Mouse (Mus musculus) midbrain, embryonic 13.5 days (tissue): Measurements from ENCODE around the gene Taf5. TPM values are rescaled to one million over a fixed set of nuclear protein-coding genes. Genes with fewer than 3 reads are reported as not detected.

Experiments
- ATAC-seq: fragments of 200-750 bp; cut with Nextera tagmentation; 2 replicates; pipeline ENCODE4 v1.8.0; 2017; ENCODE audit warnings: mild to moderate bottlenecking, moderate TSS enrichment, moderate library complexity
- H3K27ac ChIP-seq: fragments of 300-500 bp; sonication (generic); 2 replicates; pipeline ENCODE4 v1.5.1; 2015; ENCODE audit warnings: inconsistent platforms, mild to moderate bottlenecking, moderate library complexity
- H3K27me3 ChIP-seq: fragments of 300-500 bp; sonication (generic); 2 replicates; pipeline ENCODE4 v1.6.1; 2015; ENCODE audit warnings: mild to moderate bottlenecking, inconsistent platforms
- H3K36me3 ChIP-seq: fragments of 300-500 bp; sonication (generic); 2 replicates; pipeline ENCODE4 v1.6.1; 2015; ENCODE audit warnings: mild to moderate bottlenecking, inconsistent platforms
- H3K4me1 ChIP-seq: fragments of 300-500 bp; sonication (generic); replicated peaks from 2 replicates; pipeline ENCODE4 v1.6.1; 2015; ENCODE audit warnings: inconsistent platforms
- H3K4me2 ChIP-seq: fragments of 300-500 bp; sonication (generic); replicated peaks from 2 replicates; pipeline ENCODE4 v1.6.1; 2015; ENCODE audit warnings: moderate library complexity, mild to moderate bottlenecking, inconsistent platforms
- H3K4me3 ChIP-seq: fragments of 300-500 bp; sonication (generic); replicated peaks from 2 replicates; pipeline ENCODE4 v1.5.1; 2015; ENCODE audit warnings: mild to moderate bottlenecking, inconsistent platforms
- H3K9ac ChIP-seq: fragments of 300-500 bp; sonication (generic); replicated peaks from 2 replicates; pipeline ENCODE4 v1.6.1; 2015; ENCODE audit warnings: mild to moderate bottlenecking, inconsistent platforms
- H3K9me3 ChIP-seq: fragments of 300-500 bp; sonication (generic); 2 replicates; pipeline ENCODE4 v1.6.1; 2016; ENCODE audit warnings: mild to moderate bottlenecking, inconsistent platforms
- WGBS: fragments of 180-500 bp; shearing (Covaris S2); methylation state at CpG from one replicate; pipeline ENCODE4 v1.1.7; 2015; 5-methylcytosine and 5-hydroxymethylcytosine counted together
- polyA plus RNA-seq: library from polyadenylated mRNA; unstranded; fragments of >200 nt; fragmentation: Nextera tagmentation; extraction: Ambion mirVana; gene quantifications from 2 replicates; pipeline ENCODE4 v1.2.1, GENCODE M21; 2015

Taf5 gene
- polyA plus RNA-seq, 1 experiment from 2014 or later = 8.0 TPM

DNA sequence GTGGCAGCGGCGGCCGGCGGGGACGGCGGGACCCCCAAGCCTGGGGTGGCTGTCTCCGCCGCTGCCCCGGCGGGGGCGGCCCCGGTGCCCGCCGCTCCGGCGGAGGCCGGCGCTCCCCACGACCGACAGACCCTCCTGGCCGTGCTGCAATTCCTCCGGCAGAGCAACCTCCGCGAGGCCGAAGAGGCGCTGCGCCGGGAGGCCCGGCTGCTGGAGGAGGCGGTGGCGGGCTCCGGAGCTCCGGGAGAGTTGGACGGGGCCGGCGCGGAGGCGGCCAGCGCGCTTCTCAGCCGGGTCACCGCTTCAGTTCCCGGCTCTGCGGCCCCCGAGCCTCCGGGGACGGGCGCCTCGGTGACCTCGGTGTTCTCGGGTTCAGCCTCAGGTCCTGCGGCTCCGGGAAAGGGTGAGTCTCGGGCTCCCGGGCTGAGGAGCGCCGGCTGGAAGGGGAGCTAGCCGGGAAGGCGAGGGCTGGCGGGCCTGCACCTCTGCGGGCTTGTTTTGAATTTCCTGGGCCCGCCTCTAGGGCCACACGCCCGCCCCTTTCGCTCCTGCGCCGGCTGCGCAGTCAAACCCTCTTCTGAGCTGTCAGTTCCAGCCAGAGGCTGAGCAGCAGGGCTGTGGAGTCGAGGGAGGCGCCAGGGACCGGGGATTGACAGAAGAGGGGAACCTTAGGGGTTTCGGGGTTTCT, 522 bp downstream of the Taf5 start:
- Histone ChIP-seq H3K4me3 (peak overlapping the region; percentile 92), H3K27me3 (no peaks in the 10 kb centered on the region), H3K9ac (peak overlapping the region; percentile 92), H3K4me2 (peak overlapping the region; percentile 58), H3K36me3 (peaks cover 22% of the 10 kb centered on the region), H3K27ac (peak overlapping the region; percentile 89), H3K9me3 (no peaks in the 10 kb centered on the region), H3K4me1 (peaks cover 13% of the 10 kb centered on the region)
- ATAC-seq = peak; percentile 94
- under 1% methylated on average over 65 of the region's 72 CpGs for WGBS

- H3K4me2 ChIP-seq = no peak overlapping the region
- peaks cover 31% of the 10 kb centered on the region for H3K4me1 ChIP-seq
- 93% methylated on average over 3 of the region's 3 CpGs for WGBS
- peaks cover 31% of the 10 kb centered on the region for H3K36me3 ChIP-seq
- H3K4me3 ChIP-seq = no peak overlapping the region
- no peak overlapping the region for H3K27ac ChIP-seq
- no peaks in the 10 kb centered on the region for H3K9me3 ChIP-seq
- no peak for ATAC-seq
- H3K9ac ChIP-seq = no peak overlapping the region
- H3K27me3 ChIP-seq = no peaks in the 10 kb centered on the region
Observed at GRCm38 (mm10) chr19:47088226-47088625, 20.7 kb downstream of the Taf5 start.

- Histone ChIP-seq H3K4me1 (peaks cover 31% of the 10 kb centered on the region), H3K27me3 (no peaks in the 10 kb centered on the region), H3K9ac (peak overlapping the region; percentile 93), H3K36me3 (peaks cover 27% of the 10 kb centered on the region), H3K9me3 (no peaks in the 10 kb centered on the region), H3K27ac (peak overlapping the region; percentile 88), H3K4me3 (peak overlapping the region; percentile 95), H3K4me2 (peak overlapping the region; percentile 81)
- peak; percentile 78 for ATAC-seq
- WGBS = 2% methylated on average over 36 of the region's 36 CpGs
Observed at GRCm38 (mm10) chr19:47089718-47090525, 22.4 kb downstream of the Taf5 start.

GRCm38 (mm10) chr19:47090550-47091156, 23.1 kb downstream of the Taf5 start, which contains the start of the genes Usmg5 and Pdcd11:
Usmg5 (minus strand) TSS chr19:47090647.
Pdcd11 (plus strand) TSS chr19:47090768.
- Histone ChIP-seq H3K4me2 (peak within 1 kb of the TSS; percentile 81), H3K27ac (peak within 1 kb of the TSS; percentile 88), H3K9me3 (no peaks in the 10 kb centered on the region), H3K36me3 (peaks cover 29% of the 10 kb centered on the region), H3K4me3 (peak within 1 kb of the TSS; percentile 95), H3K27me3 (no peaks in the 10 kb centered on the region), H3K4me1 (peaks cover 31% of the 10 kb centered on the region), H3K9ac (peak within 1 kb of the TSS; percentile 93)
- peak; percentile 100 for ATAC-seq
- WGBS = under 1% methylated on average over 56 of the region's 56 CpGs

DNA sequence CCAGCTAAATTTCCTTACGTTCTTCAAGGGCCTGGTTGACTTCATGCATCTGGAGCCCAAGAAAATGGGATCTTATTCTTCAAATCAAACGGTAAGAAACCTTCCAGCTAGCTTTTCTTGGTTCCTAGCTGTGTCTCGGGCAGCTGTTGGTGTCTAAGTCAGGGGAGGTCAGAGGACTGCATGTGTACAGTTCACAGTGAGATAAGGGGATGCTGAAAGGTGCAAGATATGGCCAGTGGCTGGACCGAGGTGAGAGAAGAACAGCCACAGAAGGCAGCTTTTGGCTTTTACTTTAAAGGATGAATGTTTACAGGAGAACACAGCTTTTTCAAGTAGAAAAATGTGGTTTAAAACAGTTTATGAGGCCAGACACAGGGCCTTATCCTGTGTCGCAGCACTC, 33.5 kb downstream of the Taf5 start:
- no peaks in the 10 kb centered on the region for H3K9me3 ChIP-seq
- H3K9ac ChIP-seq = no peak overlapping the region
- no peak for ATAC-seq
- WGBS = 94% methylated on average over 5 of the region's 5 CpGs
- H3K36me3 ChIP-seq = peaks cover 99% of the 10 kb centered on the region
- H3K27ac ChIP-seq = no peak overlapping the region
- H3K27me3 ChIP-seq = no peaks in the 10 kb centered on the region
- no peaks in the 10 kb centered on the region for H3K4me1 ChIP-seq
- no peak overlapping the region for H3K4me3 ChIP-seq
- H3K4me2 ChIP-seq = no peak overlapping the region

DNA sequence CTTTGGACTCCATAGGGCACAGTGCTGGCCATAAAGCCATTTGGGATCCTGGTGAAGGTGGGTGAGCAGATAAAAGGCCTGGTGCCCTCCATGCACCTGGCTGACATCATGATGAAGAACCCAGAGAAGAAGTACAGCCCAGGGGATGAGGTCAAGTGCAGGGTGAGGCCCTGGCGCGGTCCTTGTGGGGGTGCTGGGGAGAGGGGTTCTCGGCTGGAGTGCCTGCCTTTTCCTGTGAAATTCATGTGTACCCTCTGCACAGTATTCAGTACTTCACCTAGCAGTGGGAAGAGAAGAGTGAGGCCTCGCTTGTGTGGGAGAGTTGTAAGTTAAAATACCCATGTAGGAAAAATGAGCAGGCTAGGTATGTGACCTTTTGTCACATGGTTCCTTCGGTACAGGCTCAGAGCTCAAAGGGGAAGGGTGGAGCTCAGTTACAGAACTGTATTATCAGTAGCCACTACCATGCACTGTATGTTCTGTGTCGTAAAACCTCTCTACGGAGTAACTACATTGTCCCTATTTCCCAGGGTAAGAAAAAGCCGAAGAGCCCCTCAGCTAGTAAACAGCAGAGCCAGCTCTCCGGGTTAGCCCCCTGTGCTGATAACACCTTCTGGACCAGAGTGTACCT, 37.2 kb downstream of the Taf5 start:
- H3K4me3 ChIP-seq = no peak overlapping the region
- H3K9me3 ChIP-seq = no peaks in the 10 kb centered on the region
- no peaks in the 10 kb centered on the region for H3K27me3 ChIP-seq
- WGBS = 96% methylated on average over 9 of the region's 9 CpGs
- ATAC-seq = no peak
- H3K4me2 ChIP-seq = no peak overlapping the region
- H3K4me1 ChIP-seq = no peaks in the 10 kb centered on the region
- H3K27ac ChIP-seq = no peak overlapping the region
- H3K36me3 ChIP-seq = peaks cover 100% of the 10 kb centered on the region
- H3K9ac ChIP-seq = no peak overlapping the region

- Histone ChIP-seq H3K9ac (no peak overlapping the region), H3K27me3 (no peaks in the 10 kb centered on the region), H3K4me2 (no peak overlapping the region), H3K9me3 (no peaks in the 10 kb centered on the region), H3K4me3 (no peak overlapping the region), H3K36me3 (peaks cover 76% of the 10 kb centered on the region), H3K27ac (no peak overlapping the region), H3K4me1 (no peaks in the 10 kb centered on the region)
- 85% methylated on average over 2 of the region's 2 CpGs for WGBS
- ATAC-seq = no peak
Observed at GRCm38 (mm10) chr19:47118634-47119033, 51.1 kb downstream of the Taf5 start.

- H3K4me2 ChIP-seq = no peak overlapping the region
- H3K4me1 ChIP-seq = no peaks in the 10 kb centered on the region
- ATAC-seq = no peak
Observed at GRCm38 (mm10) chr19:47121054-47121453, 53.5 kb downstream of the Taf5 start.

DNA sequence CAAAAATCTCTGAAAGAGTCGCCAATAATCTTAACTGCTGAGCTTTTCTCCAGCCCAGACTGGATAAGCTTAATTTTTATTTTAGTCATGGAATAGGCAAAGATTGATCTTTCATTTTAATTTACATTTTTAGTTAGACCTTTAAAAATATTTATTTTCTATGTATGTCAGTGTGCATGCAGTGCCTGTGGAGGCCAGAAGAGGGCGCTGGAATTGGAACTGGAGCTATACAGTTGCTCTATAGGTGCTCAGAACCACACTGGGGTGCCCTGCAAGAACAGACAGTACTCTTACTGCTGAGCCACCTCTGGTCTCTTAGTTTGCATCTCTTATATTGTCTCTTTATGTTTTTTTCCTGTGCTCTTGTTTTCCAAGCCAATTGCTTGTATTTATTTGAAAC, 55.3 kb downstream of the Taf5 start:
- no peak overlapping the region for H3K4me3 ChIP-seq
- 24% methylated on average over 2 of the region's 2 CpGs for WGBS
- H3K27ac ChIP-seq = no peak overlapping the region
- no peak for ATAC-seq
- no peaks in the 10 kb centered on the region for H3K4me1 ChIP-seq
- peaks cover 78% of the 10 kb centered on the region for H3K36me3 ChIP-seq
- H3K9me3 ChIP-seq = no peaks in the 10 kb centered on the region
- no peak overlapping the region for H3K4me2 ChIP-seq
- H3K27me3 ChIP-seq = no peaks in the 10 kb centered on the region
- no peak overlapping the region for H3K9ac ChIP-seq

More at GRCm38 (mm10) chr19:47121054-47121453, 53.5 kb downstream of the Taf5 start:
- H3K9ac ChIP-seq = no peak overlapping the region
- no peaks in the 10 kb centered on the region for H3K9me3 ChIP-seq
- WGBS = 45% methylated on average over 4 of the region's 4 CpGs
- H3K4me3 ChIP-seq = no peak overlapping the region
- H3K27ac ChIP-seq = no peak overlapping the region
- H3K27me3 ChIP-seq = no peaks in the 10 kb centered on the region
- H3K36me3 ChIP-seq = peaks cover 78% of the 10 kb centered on the region

GRCm38 (mm10) chr19:47128164-47128563, 60.6 kb downstream of the Taf5 start:
- Histone ChIP-seq H3K9me3 (no peaks in the 10 kb centered on the region), H3K27me3 (no peaks in the 10 kb centered on the region), H3K27ac (no peak overlapping the region), H3K36me3 (peaks cover 95% of the 10 kb centered on the region), H3K4me1 (no peaks in the 10 kb centered on the region), H3K4me3 (no peak overlapping the region), H3K9ac (no peak overlapping the region), H3K4me2 (no peak overlapping the region)
- no peak for ATAC-seq
- WGBS = 97% methylated on average over 10 of the region's 10 CpGs

DNA sequence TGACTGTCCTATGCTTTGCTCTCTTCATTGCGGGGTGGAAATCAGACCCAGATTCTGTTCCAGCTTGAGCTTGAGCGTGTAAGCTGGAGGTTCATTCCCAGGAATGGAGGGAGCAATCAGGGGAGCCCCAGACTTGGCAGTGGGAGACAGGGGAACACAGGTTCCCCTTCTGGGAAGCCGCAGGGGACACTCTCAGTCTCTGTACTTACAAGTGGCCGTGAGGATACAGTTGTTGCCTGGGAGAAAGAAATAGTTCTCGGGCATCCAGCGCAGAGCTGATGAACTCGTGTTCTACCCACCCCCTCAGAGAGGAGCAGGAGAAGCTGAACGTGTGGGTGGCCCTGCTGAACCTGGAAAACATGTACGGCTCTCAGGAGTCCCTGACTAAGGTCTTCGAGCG, 61.3 kb downstream of the Taf5 start:
- Histone ChIP-seq H3K27me3 (no peaks in the 10 kb centered on the region), H3K4me2 (no peak overlapping the region), H3K9ac (no peak overlapping the region), H3K9me3 (no peaks in the 10 kb centered on the region), H3K36me3 (peaks cover 97% of the 10 kb centered on the region), H3K4me3 (no peak overlapping the region), H3K27ac (no peak overlapping the region), H3K4me1 (no peaks in the 10 kb centered on the region)
- 91% methylated on average over 11 of the region's 11 CpGs for WGBS
- no peak for ATAC-seq
